Mouse (Mus musculus) testis, adult 2 months (tissue): ENCODE results near the gene Thsd7b. TPM values are rescaled to one million over a fixed set of nuclear protein-coding genes. Genes with fewer than 3 reads are reported as not detected.

Experiments used
- H3K27ac ChIP-seq: fragments of 200-500 bp; 2 replicates; pipeline ENCODE4 v1.5.1; 2012; ENCODE audit warnings: low read depth, low read length; ENCODE audit not compliant: control insufficient read depth, insufficient read depth
- H3K27me3 ChIP-seq: fragments of 200-500 bp; 2 replicates; pipeline ENCODE4 v1.6.1; 2012; ENCODE audit warnings: mild to moderate bottlenecking, low read length, moderate library complexity; ENCODE audit not compliant: control insufficient read depth, insufficient read depth
- H3K36me3 ChIP-seq: fragments of 200-500 bp; 2 replicates; pipeline ENCODE4 v1.6.1; 2012; ENCODE audit warnings: mild to moderate bottlenecking, low read length; ENCODE audit not compliant: control insufficient read depth, insufficient read depth
- H3K4me1 ChIP-seq: fragments of 200-500 bp; 2 replicates; pipeline ENCODE4 v1.6.1; 2012; ENCODE audit warnings: low read length; ENCODE audit not compliant: control insufficient read depth, insufficient read depth
- H3K4me3 ChIP-seq: fragments of 200-500 bp; 2 replicates; pipeline ENCODE4 v1.5.1; 2012; ENCODE audit warnings: low read depth, mild to moderate bottlenecking, low read length, moderate library complexity, mixed read lengths; ENCODE audit not compliant: control insufficient read depth
- CTCF ChIP-seq: fragments of 200-500 bp; IDR thresholded peaks from 2 replicates; pipeline ENCODE4 v1.5.1; 2012; ENCODE audit warnings: low read depth, mild to moderate bottlenecking, inconsistent platforms, low read length, moderate library complexity; ENCODE audit not compliant: control insufficient read depth, insufficient read depth, insufficient replicate concordance
- POLR2A ChIP-seq: fragments of 200-500 bp; IDR thresholded peaks from 2 replicates; pipeline ENCODE4 v1.6.1; 2012; ENCODE audit warnings: low read depth, mild to moderate bottlenecking, inconsistent platforms, low read length, moderate library complexity; ENCODE audit not compliant: control insufficient read depth
- polyA plus RNA-seq: library from polyadenylated mRNA; depleted of rRNA; stranded (reverse); fragments of >200 nt; gene quantifications from 2 replicates; pipeline ENCODE4 v1.2.3, GENCODE M21; 2012

Thsd7b gene
- polyA plus RNA-seq, 1 experiment = 9.7 TPM

GRCm38 (mm10) chr1:129713571-129713970 lies 440.5 kb downstream of the Thsd7b start:
- no peaks in the 10 kb centered on the region for H3K36me3 ChIP-seq
- H3K27me3 ChIP-seq = no peaks in the 10 kb centered on the region
- no peaks in the 10 kb centered on the region for H3K4me1 ChIP-seq
- H3K4me3 ChIP-seq = no peak overlapping the region
- no peak overlapping the region for H3K27ac ChIP-seq
- TF ChIP-seq CTCF = no peak
- no peak for TF ChIP-seq POLR2A

GRCm38 (mm10) chr1:129719592-129719991 lies 446.5 kb downstream of the Thsd7b start:
- Histone ChIP-seq H3K4me1 (no peaks in the 10 kb centered on the region), H3K36me3 (no peaks in the 10 kb centered on the region), H3K27me3 (no peaks in the 10 kb centered on the region), H3K4me3 (no peak overlapping the region), H3K27ac (no peak overlapping the region)
- no peak for TF ChIP-seq POLR2A

- Histone ChIP-seq H3K36me3 (no peaks in the 10 kb centered on the region), H3K4me3 (no peak overlapping the region), H3K4me1 (no peaks in the 10 kb centered on the region), H3K27me3 (no peaks in the 10 kb centered on the region), H3K27ac (no peak overlapping the region)
- no peak for TF ChIP-seq CTCF
- no peak for TF ChIP-seq POLR2A
Measured at GRCm38 (mm10) chr1:129731991-129732390, 458.9 kb downstream of the Thsd7b start.

GRCm38 (mm10) chr1:129747595-129747994 lies 474.5 kb downstream of the Thsd7b start:
- H3K4me1 ChIP-seq = no peaks in the 10 kb centered on the region
- no peak overlapping the region for H3K4me3 ChIP-seq
- TF ChIP-seq CTCF (no peak), POLR2A (no peak)
- H3K27ac ChIP-seq = no peak overlapping the region
- no peaks in the 10 kb centered on the region for H3K27me3 ChIP-seq
- no peaks in the 10 kb centered on the region for H3K36me3 ChIP-seq

GRCm38 (mm10) chr1:129756548-129757240 lies 483.6 kb downstream of the Thsd7b start:
- no peaks in the 10 kb centered on the region for H3K27me3 ChIP-seq
- no peaks in the 10 kb centered on the region for H3K4me1 ChIP-seq
- no peaks in the 10 kb centered on the region for H3K36me3 ChIP-seq
- TF ChIP-seq CTCF = no peak
- TF ChIP-seq POLR2A = no peak
- no peak overlapping the region for H3K27ac ChIP-seq
- no peak overlapping the region for H3K4me3 ChIP-seq

GRCm38 (mm10) chr1:129759003-129759402 lies 485.9 kb downstream of the Thsd7b start:
- Histone ChIP-seq H3K4me3 (no peak overlapping the region), H3K4me1 (no peaks in the 10 kb centered on the region), H3K36me3 (no peaks in the 10 kb centered on the region), H3K27me3 (no peaks in the 10 kb centered on the region), H3K27ac (no peak overlapping the region)
- TF ChIP-seq POLR2A (no peak), CTCF (no peak)

GRCm38 (mm10) chr1:129761234-129761633 lies 488.1 kb downstream of the Thsd7b start:
- Histone ChIP-seq H3K27me3 (no peaks in the 10 kb centered on the region), H3K36me3 (no peaks in the 10 kb centered on the region), H3K4me1 (no peaks in the 10 kb centered on the region), H3K4me3 (no peak overlapping the region), H3K27ac (no peak overlapping the region)
- no peak for TF ChIP-seq POLR2A
- no peak for TF ChIP-seq CTCF
